Mouse (Mus musculus) frontal cortex, postnatal 36 days (tissue): Measurements from ENCODE around the gene Il4.

Experiments used
- DNase-seq, 2 experiments: peaks; one replicate each; pipeline ENCODE4 v3.0.0; 2022; ENCODE audit warnings: low spot score in 2 of 2

The Il4 gene

GRCm38 (mm10) chr11:53618619-53619198, at the start of gene Il4:
Gene Il4 (minus strand): TSS chr11:53618669.
- DNase-seq: no peak

- no peak for DNase-seq
These were observed 45.6 kb upstream of the Il4 start for GRCm38 (mm10) chr11:53664091-53664490.

- peak; percentile 56 to 75 for DNase-seq
These were observed 44.6 kb upstream of the Il4 start for GRCm38 (mm10) chr11:53662794-53663674.

- DNase-seq: no peak
These were observed 39.4 kb upstream of the Il4 start for GRCm38 (mm10) chr11:53657828-53658227.

GRCm38 (mm10) chr11:53657381-53657780, 38.9 kb upstream of the Il4 start:
- DNase-seq: no peak

GRCm38 (mm10) chr11:53656558-53657202, 38.2 kb upstream of the Il4 start:
- DNase-seq: peak in 1 of 2 experiments; percentile 23

- no peak for DNase-seq
These were observed 36.6 kb upstream of the Il4 start for GRCm38 (mm10) chr11:53655043-53655442.

- DNase-seq: no peak
These were observed 34.0 kb upstream of the Il4 start for GRCm38 (mm10) chr11:53652427-53652826.

GRCm38 (mm10) chr11:53651441-53651840, 33.0 kb upstream of the Il4 start:
- DNase-seq: no peak

GRCm38 (mm10) chr11:53644017-53644416, 25.5 kb upstream of the Il4 start:
- no peak for DNase-seq

- no peak for DNase-seq
These were observed 24.3 kb upstream of the Il4 start for GRCm38 (mm10) chr11:53642744-53643279.

- no peak for DNase-seq
These were observed 19.4 kb upstream of the Il4 start for GRCm38 (mm10) chr11:53637803-53638260.

GRCm38 (mm10) chr11:53637046-53637802, 18.8 kb upstream of the Il4 start:
- DNase-seq: no peak

GRCm38 (mm10) chr11:53636183-53636646, 17.7 kb upstream of the Il4 start:
- peak; percentile 28 to 37 for DNase-seq

GRCm38 (mm10) chr11:53635590-53636182, 17.2 kb upstream of the Il4 start:
- DNase-seq: no peak

- DNase-seq: no peak
These were observed 16.1 kb upstream of the Il4 start, which contains the start of gene Il13 for GRCm38 (mm10) chr11:53634556-53634955. Gene Il13 (minus strand): TSS chr11:53634702.

GRCm38 (mm10) chr11:53633644-53634043, 15.2 kb upstream of the Il4 start:
- DNase-seq: no peak

GRCm38 (mm10) chr11:53632122-53632733, 13.8 kb upstream of the Il4 start:
- DNase-seq: peak in 1 of 2 experiments; percentile 14

- peak; percentile 69 to 86 for DNase-seq
These were observed 9.4 kb upstream of the Il4 start for GRCm38 (mm10) chr11:53627859-53628258.

GRCm38 (mm10) chr11:53626802-53627373, 8.4 kb upstream of the Il4 start:
- DNase-seq: no peak
